Mouse (Mus musculus): ENCODE data around the gene Crabp2. TPM values are rescaled to one million over a fixed set of nuclear protein-coding genes. Genes with fewer than 3 reads are reported as not detected.

The Crabp2 gene
- total RNA-seq, 2 experiments from 2014 or later: not detected

DNA sequence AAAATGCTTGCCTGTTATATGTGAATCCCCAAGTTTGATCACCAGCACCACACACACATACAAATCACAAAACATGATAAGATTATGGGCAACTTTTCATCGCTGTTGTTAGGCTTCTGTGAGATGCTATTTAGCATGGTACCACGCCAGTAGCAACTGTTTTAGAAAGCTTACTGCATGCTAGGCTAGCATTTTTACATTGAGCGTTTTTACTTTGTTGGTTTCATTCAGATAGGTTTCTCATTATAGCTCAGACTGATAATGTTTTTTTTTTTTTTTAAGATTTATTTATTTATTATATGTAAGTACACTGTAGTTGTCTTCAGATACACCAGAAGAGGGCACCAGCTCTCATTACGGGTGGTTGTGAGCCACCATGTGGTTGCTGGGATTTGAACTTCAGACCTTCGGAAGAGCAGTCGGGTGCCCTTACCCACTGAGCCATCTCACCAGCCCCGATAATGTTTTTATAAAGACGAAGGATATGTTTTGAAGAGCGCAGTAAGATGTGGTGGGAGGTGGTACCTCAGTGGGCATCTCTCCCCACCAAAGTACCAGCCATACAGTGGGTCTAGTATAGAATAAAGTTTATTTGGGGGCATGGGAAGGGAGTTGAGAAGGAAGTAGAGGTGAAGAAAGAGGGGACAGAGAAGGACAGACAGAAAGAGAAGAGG lies 28.1 kb upstream of the Crabp2 start:
- no peak for ATAC-seq (replicated peaks; ENCODE audit: low FRiP score, poor library complexity, severe bottlenecking)

DNA sequence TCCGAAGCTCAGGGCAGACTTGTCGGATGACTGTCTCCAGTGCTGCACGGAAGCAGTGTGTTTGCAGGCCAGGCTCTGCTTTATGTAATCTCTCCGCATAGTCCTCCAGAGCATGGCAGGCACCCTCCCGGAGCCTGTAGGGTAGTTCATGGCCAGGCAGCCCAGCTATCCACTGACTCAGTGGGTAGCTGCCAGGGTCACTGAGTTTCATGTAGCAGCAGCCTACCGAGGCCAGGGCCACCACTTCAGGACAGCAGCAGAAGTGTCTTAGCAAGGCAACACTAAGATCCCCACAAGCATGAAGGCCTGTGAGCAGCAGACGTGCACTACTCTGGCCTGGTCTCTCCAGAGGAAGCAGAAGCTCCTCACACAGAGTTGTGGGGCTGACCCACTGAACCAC lies 23.5 kb upstream of the Crabp2 start:
- no peak for ATAC-seq (replicated peaks; ENCODE audit: low FRiP score, poor library complexity, severe bottlenecking)

DNA sequence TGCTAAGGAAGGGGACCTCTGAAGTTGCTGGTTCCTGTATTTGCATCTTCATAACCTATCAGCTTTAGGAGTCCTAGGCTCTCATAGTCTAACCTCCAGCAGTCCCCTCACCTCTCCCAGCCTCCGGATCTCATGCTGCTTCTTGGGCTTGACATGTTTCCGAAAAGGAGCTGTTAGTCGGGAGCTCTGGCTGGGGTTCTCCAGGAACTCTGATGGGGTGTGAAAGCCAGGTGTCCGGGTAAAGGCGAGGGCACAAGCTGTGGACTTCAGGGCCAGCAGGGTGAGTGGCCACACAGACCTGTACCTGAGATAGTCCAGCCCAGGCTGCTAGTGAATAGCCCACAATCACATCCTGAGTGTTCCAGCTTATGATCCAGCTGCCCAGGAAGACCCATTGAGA lies 21.0 kb upstream of the Crabp2 start:
- ATAC-seq (replicated peaks; ENCODE audit: low FRiP score, poor library complexity, severe bottlenecking): no peak

DNA sequence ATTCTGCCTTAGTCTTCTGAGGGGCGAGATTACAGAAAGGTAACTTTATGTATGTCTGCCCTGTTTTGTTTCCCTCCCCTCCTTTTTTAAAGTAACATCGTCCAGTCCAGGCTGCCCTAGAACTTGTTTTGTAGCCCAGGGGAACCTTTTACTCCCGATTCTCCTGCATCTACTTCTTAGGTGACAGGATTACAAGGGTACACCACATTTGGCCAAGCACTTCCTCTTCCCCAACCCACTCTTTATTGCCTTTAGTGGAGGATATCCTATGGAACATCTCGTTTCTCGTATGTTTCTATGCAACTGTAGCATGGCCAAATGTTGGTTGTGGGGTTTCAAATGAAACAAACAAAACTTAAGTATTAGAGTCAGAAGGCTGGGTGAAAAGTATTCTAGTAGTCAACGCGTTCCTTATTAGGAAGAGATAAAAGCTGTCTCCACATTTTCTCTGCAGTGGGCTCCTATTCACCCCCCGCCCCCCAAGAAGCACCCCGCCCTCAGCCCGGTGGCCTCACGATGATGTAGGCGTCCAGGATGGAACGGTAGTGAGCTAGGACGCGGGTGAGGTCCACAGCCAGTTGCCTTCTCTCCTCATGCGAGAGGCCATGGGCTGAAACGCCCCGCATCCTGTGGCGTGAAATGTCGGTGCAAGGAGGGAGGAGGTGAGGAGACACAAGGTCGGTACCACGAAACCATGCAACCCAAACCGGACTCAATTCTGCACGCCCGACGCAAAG lies 19.0 kb upstream of the Crabp2 start:
- ATAC-seq (replicated peaks; ENCODE audit: low FRiP score, poor library complexity, severe bottlenecking): peak; percentile 59

DNA sequence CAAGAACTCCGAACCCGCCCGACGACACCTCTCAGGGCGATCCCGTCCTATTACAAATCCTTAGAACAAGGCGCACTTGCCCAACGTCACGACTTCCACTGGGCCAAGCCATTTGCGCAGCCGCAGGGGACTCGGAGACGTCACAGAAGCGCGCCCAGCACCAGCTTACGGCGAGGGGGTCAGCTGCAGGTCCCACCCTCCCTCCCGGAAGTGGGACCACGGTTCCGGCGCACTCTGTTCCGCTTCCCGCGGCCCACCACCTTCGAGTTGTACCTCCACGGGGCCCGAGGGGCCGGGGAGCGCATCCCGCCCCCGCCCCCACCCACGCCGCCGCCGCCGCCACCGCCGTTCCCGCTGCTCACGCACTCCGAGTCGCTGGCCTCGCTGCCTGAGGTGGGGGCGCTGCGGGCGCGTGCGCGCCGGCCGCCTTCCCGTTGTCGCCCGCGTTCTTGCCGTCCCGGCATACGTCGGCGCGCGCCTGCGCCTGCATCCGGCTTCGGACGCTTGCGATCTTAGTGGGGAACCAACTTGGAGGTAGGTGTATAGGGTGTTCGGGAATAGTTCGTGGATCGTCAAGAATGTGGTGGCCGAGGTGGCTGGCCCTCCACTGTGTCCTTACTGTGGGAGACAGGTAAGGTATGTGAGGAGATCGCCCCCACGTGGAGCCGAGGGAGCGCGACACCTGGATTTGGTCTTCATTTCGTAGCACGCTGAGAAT lies 18.2 kb upstream of the Crabp2 start, which contains the start of the genes Isg20l2 and Rrnad1:
Gene Isg20l2 (plus strand): TSS at position 237 of the 718 bp plus-strand sequence.
Gene Rrnad1 (minus strand): TSS at position 640 of the 718 bp plus-strand sequence.
- peak; percentile 91 for ATAC-seq (replicated peaks; ENCODE audit: low FRiP score, poor library complexity, severe bottlenecking)

DNA sequence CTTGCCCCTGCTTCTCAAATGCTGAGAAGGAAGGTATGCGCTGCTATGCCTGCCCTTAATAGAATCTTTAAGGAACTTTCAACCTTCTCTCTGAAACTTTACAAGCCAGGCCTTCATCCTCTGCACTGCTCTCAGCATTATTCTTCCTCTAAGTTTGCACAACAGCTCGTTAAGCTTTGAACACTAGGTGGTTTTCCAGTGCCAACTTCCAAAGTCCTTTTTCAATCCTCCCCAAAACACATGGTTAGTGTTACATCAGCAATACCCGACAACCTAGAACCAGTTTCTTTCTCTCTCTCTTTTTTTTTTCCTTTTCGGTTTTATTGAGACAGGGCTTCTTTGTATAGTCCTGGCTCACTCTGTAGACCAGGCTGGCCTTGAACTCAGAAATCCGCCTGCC lies 14.4 kb upstream of the Crabp2 start:
- no peak for ATAC-seq (replicated peaks; ENCODE audit: low FRiP score, poor library complexity, severe bottlenecking)

DNA sequence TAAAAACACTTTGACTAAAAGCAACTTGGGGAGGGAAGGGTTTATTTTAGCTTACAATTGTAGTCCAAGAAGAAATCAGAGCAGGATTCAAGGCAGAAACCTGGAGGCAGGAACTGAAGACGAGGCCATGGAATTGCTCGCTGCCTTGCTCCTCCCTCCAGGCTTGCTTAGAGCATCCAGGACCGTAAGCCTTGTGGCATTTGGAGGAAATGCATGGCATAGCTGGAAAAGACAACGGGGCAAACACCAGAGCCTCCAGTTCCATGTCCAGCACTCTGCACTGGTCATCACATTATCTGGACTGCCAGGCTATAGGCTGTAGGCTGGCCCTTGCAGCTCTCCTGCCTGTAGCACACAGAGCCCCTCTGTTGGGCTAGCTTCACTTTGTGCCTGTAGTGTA lies 14.0 kb upstream of the Crabp2 start:
- ATAC-seq (replicated peaks; ENCODE audit: low FRiP score, poor library complexity, severe bottlenecking): no peak

DNA sequence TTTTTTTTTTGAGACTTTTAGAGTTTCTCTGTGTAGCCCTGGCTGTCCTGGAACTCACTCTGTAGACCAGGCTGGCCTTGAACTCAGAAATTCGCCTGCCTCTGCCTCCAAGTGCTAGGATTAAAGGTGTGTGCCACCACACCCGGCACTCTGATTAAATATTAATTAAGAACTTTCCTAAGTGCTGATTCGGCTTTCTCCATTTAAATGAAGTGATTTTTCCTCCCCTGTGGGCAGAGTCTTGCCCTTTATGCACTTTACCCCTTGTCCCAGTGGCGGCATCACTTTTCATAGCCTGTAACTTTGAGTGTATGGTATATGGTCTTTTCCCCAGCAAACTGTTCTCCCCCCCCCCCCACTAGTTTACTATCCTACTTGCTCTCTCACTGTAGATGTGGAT lies 13.3 kb upstream of the Crabp2 start:
- ATAC-seq (replicated peaks; ENCODE audit: low FRiP score, poor library complexity, severe bottlenecking): no peak

DNA sequence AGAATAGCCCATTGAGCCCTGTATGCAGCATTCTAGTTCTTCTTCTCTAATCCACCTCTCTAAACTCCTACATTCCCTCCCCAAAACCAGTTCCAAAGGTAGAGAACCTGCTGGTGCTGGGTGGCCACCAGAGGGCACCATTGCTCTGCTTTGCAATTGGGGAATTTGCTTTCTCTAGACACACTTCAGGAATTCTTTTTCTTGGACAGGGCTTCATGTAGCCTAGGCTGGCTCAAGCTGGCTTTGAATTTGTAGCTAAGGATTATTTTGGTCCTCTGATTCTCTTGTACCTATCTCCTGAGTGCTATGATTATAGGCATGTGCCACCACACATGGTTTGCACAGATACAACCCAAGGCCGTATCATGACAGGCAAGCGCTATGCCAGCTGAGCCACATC lies 12.7 kb upstream of the Crabp2 start:
- ATAC-seq (replicated peaks; ENCODE audit: low FRiP score, poor library complexity, severe bottlenecking): peak; percentile 71; the same call in 1 of the 2 replicates

DNA sequence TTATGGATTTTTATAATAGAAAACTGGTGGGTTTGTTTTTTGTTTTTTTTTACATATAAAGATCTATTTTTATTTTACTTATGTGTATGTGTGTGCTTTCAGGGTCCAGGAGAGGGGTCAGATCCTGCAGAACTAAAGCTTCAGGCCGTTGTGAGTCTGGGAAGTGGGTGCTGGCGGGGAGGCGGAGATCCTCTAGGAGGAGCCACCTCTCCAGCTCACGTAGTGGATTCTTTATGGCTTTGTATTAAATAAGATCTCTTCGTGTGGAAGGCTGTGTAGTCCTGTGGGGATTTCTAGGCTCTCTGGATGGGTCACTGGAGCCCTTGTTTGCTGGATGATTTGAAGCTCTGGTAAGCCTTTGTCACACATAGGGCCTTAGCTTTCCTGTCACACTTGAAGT lies 7.9 kb upstream of the Crabp2 start:
- no peak for ATAC-seq (replicated peaks; ENCODE audit: low FRiP score, poor library complexity, severe bottlenecking)

DNA sequence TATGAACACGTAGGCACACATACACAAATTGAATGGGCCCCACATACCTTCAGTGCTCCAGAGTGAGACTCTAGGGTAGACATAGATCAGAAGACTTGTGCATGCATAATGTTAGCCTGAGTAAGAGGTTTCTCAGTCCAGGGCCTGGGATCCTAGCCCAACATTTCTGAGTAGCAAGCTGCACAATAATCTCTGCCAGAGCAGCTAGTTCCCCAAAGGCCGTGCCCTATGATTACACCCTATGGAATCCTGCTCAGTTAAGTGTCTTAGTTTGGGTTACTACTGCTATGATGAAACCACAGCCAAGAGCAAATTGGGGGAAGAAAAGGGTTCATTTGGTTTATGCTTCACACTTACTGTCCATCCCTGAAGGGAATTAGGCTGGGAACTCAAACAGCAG lies 6.0 kb upstream of the Crabp2 start:
- no peak for ATAC-seq (replicated peaks; ENCODE audit: low FRiP score, poor library complexity, severe bottlenecking)

DNA sequence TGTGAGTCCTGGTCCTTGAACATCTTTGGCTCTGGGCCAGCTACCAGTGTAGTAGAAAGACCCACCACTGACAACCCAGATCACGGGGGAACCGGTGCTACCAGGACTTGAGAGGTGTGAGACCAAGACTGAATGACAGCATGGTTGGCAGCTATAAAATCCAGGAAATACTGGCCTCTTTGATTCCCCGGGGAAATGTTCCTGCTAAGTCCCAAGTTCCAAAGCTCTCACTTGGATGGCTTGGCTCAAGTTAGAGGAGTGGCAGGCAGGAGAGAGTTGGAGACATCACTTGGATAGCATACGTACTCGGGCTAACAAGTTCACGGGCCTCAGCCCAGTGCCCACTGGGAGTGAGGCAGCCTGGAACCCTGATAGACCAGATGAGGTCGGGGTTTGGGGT lies 4.9 kb upstream of the Crabp2 start:
- ATAC-seq (replicated peaks; ENCODE audit: low FRiP score, poor library complexity, severe bottlenecking): no peak

DNA sequence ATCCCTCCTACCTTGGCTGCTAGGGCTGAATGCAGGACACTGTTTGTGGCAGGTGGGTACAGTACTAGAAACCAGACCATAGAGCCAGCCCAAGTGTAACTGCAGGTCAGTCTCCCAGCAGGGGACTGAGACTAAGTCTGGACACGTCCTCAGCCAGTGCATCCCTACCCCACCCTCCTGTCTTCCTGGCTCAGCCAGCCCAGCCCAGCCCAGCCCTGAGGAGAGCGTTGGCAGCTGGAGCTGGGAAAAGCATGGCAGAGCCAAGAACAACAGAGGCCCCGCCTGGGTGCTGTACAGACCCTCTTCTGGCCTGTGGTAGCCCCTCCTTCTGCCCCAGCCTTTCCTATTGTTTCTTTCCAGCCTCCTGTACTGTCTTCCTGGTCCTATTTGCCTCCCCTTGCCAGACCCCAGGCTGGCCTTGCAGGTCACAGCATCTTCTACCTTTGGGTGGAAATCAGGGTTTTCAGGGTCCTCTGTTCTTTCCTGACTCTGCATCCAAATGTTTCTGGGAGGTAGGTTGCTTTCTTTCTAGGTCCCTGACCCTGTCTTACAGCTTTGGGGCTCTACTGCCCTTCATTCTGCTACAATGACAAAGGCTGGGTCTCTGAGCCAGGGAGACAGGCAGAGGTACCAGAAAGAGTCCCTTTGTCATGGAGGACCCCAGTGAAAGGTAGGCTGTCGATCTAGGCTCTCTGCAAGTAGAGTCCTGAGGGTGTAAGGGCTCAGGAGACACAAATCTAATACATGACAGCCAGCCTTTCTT lies 3.4 kb upstream of the Crabp2 start:
- ATAC-seq (replicated peaks; ENCODE audit: low FRiP score, poor library complexity, severe bottlenecking): no peak

DNA sequence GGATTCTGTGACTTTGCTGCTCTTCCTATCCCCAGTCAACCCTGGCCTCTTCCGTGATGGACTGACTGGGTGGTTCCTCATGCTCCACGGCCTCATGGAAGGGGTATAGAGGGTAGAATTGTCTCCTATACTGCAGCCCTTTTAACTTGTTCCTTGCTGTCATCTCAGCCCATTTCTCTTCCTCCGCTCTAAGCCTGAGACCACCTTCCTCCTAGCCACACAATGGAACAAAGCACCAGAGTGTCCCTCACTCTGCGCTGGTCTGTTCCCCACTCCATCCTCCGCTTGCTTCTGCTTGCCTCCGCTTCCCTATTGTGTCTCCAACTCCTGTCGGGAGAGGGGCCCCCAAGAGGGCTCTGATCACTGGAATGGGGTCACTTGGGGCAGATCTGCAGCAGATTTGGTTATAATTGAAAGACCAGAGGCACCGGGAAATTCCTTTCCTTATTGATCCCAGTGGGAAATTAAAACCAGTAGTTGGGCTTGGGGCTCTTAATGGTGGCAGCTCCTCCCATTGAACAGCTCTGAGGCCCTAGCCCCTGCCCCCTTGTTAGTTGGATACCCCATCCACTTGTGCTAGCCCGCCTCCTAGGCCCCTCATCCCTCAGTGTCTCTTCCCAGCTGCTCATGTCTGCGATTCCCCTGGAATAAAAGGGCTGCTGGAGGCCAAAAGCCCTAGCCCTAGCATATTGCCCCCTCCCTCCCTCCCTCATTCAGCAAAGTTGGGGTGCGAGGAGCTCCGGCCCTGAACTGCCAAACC lies 2.5 kb upstream of the Crabp2 start:
- ATAC-seq (replicated peaks; ENCODE audit: low FRiP score, poor library complexity, severe bottlenecking): no peak

DNA sequence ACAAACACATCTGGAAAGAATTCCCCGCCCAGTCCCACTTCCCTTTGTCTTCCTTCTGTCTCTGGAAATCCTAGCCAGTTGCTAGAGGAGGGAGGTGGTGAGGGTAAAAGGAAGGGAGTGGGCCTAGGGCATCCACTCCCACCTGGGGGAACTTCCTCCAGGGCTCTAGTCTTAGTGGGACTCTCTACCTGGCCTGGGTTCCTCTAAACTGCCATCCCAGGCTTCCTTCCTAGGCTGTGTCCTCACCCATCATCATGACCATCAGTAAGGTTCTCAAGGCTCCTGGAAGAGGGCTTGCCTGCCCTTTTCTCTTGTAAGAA lies 2.0 kb upstream of the Crabp2 start:
- ATAC-seq (replicated peaks; ENCODE audit: low FRiP score, poor library complexity, severe bottlenecking): no peak

DNA sequence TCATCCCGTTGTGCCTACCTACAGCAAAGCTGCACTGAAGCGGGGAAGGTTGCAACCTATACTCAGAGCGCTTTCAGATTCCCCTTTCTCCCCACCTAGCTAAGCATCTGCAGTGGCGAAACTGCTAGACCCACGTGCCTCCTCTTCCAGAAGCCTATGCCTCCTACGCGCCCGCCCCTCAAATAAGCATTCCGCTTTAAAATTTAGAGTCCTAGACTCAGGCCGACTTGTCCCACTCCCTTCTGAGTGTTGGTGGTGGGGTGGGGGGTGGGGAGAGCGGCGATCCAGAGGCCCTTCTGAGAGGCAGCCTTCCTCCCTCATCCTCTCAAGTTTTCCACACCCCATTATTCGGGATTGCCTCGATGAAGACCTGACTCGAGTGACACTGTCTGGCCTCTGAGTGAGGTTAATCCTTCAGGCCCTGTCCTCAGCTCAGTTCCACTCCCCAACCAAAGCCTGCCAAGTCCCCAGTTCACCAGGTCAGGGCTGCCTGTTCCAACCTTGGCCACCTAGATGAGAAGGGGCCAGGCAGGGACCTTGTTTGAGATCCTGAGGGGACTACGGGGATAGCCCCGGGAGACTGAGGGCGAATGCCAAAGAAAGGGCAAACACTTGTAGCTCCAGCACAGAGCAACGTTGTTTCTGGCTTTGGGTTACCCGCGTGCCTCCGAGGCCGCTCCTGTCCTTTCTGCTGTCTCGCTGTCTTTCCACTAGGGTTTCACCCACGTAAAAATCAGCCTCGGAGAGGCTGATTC lies 1.2 kb upstream of the Crabp2 start:
- ATAC-seq (replicated peaks; ENCODE audit: low FRiP score, poor library complexity, severe bottlenecking): no peak

DNA sequence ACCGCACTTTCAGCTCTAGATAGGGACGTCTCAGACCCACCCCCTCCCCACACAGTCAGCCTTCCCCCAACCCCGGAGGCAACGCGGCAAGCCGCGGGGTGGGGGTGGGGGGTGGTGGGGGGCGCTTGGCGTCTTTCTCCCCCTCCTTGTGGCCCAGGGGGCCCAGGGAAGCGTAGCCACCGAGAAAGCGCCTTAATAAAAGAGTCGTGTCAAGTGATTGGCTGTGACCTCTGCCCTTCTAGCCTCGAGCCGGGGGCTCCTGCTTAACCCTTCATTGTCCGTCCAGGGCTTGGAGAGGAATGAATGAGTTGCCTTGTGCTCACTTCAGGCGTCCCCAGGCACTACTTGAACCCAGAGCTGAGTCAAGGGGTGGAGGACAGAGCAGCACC lies 661 bp upstream of the Crabp2 start:
- no peak for ATAC-seq (replicated peaks; ENCODE audit: low FRiP score, poor library complexity, severe bottlenecking)

DNA sequence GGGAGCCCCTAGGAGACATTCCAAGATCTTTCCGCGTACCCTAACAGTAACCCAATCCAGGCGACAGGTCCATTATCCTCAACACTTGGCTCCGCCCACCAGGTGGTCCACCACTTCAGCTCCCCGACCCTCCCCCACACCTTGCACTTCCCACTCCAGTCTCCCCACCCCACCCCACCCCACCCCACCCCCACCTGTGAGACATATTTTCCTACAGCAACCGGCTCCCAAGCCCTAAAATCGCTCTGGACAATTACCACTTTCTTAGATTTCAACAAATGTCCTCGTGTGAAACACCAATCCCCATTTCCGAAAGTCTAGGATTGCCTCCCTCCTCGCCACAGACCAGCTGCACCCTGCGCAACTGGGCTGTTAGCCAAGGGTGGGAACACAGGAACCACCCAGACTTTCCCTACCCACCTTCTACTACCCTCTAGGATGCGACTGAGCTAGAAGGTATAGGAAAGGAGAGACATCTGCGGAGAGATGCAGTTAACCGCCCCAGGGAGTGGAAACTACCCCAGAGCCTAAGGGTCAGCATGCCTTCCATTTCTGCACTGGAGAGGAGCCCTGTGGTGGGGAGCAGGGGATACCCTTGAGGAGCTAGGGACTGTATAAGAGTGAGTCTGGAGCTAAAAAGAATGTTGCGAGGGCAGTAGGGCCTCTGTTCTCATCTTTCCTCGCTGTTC lies 944 bp downstream of the Crabp2 start:
- ATAC-seq (replicated peaks; ENCODE audit: low FRiP score, poor library complexity, severe bottlenecking): no peak

Measured in erythroblast, adult 5-6 weeks (primary cell).